Mouse (Mus musculus): ENCODE measurements at regions not wholly inside any gene's neighbourhood (a gene's known extent, or its start where the extent isn't known, plus 50 kb on each side); places are given as distances from the start of the nearest gene placed in this dataset.

GRCm38 (mm10) chr19:56039091-56040004, 247.6 kb upstream of the Habp2 start:
- DNase-seq (ENCODE audit: extremely low spot score in 1 of 2, low spot score in 1 of 2): no peak

- no peak for DNase-seq (ENCODE audit: extremely low spot score in 1 of 2, low spot score in 1 of 2)
These were observed 245.0 kb upstream of the Habp2 start for GRCm38 (mm10) chr19:56041930-56042329.

DNA sequence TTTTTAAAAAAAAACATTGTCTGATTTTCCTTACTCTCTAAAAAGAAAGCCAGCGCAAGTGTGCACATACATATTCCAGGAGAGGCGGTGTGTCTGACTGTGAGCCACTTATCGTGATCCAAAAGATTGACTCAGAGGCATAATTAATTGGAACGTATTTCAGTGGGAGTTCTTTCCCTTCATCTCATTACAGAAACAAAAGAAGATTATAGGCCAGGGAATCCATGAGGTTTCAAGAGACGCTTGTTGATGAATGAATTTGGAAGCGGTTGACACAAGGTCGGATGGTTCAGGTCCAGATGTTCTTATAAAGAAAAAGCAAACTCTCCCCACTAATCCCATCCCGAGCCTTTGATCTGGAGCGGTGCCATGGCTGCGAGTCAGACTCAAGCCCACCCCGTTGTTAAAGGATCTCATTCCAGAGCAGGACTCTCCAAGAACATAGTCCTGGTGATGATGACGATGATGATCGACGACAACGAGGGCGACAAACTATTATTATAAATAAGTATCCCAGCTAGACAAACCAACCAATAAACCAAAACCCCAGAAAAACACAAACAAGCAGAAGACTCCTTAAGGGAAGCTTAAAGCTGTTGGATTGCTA, 240.1 kb upstream of the Habp2 start:
- no peak for DNase-seq (ENCODE audit: extremely low spot score in 1 of 2, low spot score in 1 of 2)

- DNase-seq (ENCODE audit: extremely low spot score in 1 of 2, low spot score in 1 of 2): no peak
These were observed 232.8 kb upstream of the Habp2 start for GRCm38 (mm10) chr19:56054186-56054585.

DNA sequence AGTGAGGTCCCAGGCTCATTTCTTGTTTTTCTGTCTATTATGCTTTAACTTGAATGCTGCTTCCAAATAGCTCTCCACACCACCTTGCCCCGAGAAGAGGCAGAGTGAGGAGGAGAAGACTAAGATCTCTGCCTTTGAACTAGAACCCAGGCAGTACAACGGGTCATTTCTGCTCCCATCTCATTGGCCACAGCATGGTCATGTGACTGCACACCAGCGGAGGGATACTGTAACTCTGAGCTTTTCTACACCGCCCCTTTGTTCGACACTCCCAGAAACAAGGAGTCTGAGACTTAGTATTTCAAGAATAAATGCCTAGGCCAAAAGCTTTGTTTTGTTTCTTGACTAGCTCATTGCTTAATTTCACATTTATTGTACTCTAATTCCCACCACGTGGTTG, 230.5 kb upstream of the Habp2 start:
- no peak for DNase-seq (ENCODE audit: extremely low spot score in 1 of 2, low spot score in 1 of 2)

GRCm38 (mm10) chr19:56061882-56062540, 224.9 kb upstream of the Habp2 start:
- DNase-seq (ENCODE audit: extremely low spot score in 1 of 2, low spot score in 1 of 2): no peak

- no peak for DNase-seq (ENCODE audit: extremely low spot score in 1 of 2, low spot score in 1 of 2)
These were observed 223.8 kb upstream of the Habp2 start for GRCm38 (mm10) chr19:56063099-56063498.

DNA sequence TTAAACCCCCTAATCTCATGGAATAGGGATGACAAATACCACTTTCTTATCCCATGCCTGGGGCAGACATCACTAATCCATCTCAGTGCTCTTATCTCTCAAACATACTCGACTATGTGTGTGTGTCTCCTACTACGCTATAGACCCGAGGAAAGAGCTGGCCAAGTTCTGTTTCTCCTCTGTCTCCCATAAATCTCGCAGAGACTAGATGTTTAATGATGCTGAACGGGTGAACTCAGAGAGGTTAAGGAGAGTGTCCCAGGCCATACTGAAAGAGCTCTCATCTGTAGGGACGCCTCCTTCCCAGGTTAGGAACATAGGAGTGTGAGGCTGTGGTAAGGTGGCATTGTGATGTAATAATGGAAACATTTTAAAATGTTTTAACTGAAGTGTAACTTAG, 221.2 kb upstream of the Habp2 start:
- DNase-seq (ENCODE audit: extremely low spot score in 1 of 2, low spot score in 1 of 2): no peak

DNA sequence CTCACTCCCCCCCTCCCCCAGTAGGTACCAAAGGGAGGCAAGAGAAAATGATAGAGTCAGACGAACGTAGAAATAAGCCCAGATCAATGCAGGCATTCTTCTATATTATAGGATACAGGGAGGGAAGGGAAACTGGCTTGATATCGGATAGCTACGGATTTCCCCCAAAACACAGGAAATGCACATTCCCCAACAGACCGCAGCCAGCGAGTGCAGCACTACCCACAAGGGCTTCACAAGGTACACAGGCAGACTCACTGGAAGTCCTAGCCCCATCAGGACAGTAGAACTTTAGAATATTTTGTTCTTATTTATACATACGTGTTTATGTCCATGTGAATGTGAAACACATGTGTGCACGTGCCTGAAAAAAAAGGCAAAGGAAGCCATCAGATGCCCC, 218.8 kb upstream of the Habp2 start:
- DNase-seq (ENCODE audit: extremely low spot score in 1 of 2, low spot score in 1 of 2): no peak

DNA sequence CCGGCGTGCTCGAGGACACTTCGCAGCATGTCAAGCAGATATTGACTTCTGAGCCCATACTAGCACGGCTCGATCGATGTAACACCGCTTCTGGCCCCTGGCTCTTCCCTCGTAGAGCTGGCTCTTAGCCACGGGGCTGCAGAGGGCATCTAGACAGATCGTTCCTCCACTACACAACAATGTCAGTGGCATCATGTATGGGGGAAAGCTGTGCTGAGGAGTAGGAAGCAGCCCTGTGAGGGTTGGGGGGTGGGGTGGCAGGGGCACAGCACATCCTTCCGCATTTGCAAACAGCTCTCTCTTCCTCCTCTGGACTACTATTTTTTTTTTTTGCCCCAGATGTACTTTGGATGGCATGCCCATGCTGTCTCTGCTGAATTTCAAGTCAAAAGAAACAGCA, 218.1 kb upstream of the Habp2 start:
- DNase-seq (ENCODE audit: extremely low spot score in 1 of 2, low spot score in 1 of 2): no peak

GRCm38 (mm10) chr19:56069266-56069665, 217.7 kb upstream of the Habp2 start:
- DNase-seq (ENCODE audit: extremely low spot score in 1 of 2, low spot score in 1 of 2): no peak

GRCm38 (mm10) chr19:56071340-56071739, 215.6 kb upstream of the Habp2 start:
- DNase-seq (ENCODE audit: extremely low spot score in 1 of 2, low spot score in 1 of 2): no peak

DNA sequence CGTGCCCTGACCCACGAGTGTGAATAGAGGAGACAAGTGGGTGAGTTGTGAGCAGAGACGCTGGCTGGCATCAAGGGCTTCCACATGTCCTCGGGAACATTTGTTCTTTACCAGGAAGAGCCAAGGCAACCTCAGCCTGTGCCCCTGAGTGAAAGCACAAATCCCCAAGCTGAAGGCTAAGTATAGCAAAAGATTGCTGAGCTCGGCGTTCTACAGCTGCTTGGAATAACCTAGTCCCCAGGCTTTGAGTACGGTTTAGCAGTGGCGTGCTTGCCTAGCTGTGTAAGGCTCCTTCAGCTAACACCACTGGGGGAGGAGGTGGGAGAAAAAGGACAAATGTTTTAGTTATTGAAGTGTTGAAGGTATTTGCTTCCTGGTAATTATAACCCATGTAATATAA, 210.8 kb upstream of the Habp2 start:
- no peak for DNase-seq (ENCODE audit: extremely low spot score in 1 of 2, low spot score in 1 of 2)

- DNase-seq (ENCODE audit: extremely low spot score in 1 of 2, low spot score in 1 of 2): no peak
These were observed 209.4 kb upstream of the Habp2 start for GRCm38 (mm10) chr19:56077491-56077890.

GRCm38 (mm10) chr19:56086413-56087083, 200.4 kb upstream of the Habp2 start:
- no peak for DNase-seq (ENCODE audit: extremely low spot score in 1 of 2, low spot score in 1 of 2)

GRCm38 (mm10) chr19:56087127-56087526, 199.8 kb upstream of the Habp2 start:
- DNase-seq (ENCODE audit: extremely low spot score in 1 of 2, low spot score in 1 of 2): no peak

DNA sequence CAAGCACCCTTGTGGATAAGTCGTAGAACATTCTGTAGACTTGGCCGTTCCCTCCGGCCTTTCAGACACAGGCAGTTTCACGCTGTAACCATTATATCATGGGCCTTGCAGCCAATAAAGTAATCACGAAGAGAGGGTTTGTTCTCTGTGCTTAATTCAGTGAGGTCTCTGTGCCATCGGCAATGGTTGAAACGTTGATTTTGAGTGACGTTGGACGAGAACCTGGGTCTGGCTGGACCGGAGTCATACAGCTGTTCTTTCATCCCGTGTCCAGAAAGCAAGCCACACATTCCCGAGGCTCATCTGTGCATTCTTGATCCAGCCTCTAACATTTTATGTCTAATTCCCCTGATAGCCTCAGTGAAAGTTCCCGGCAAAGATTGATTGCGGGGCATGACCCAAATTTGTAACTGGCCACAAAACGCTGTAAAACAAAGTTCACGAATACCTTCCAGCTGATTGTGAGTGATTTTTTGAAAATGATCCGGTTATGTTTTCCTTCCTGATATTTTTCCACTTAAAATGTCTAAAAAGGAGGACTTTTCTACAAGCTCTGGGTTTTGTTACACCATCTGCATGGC, 197.1 kb upstream of the Habp2 start:
- no peak for DNase-seq (ENCODE audit: extremely low spot score in 1 of 2, low spot score in 1 of 2)

- DNase-seq (ENCODE audit: extremely low spot score in 1 of 2, low spot score in 1 of 2): no peak
These were observed 195.4 kb upstream of the Habp2 start for GRCm38 (mm10) chr19:56091581-56091980.

- no peak for DNase-seq (ENCODE audit: extremely low spot score in 1 of 2, low spot score in 1 of 2)
These were observed 191.1 kb upstream of the Habp2 start for GRCm38 (mm10) chr19:56095873-56096272.

- no peak for DNase-seq (ENCODE audit: extremely low spot score in 1 of 2, low spot score in 1 of 2)
These were observed 187.2 kb upstream of the Habp2 start for GRCm38 (mm10) chr19:56099725-56100124.
